Mouse (Mus musculus): ENCODE data around the gene Ttc36. TPM values are rescaled to one million over a fixed set of nuclear protein-coding genes. Genes with fewer than 3 reads are reported as not detected.

The Ttc36 gene
- polyA plus RNA-seq, 1 experiment from 2014 or later = not detected

DNA sequence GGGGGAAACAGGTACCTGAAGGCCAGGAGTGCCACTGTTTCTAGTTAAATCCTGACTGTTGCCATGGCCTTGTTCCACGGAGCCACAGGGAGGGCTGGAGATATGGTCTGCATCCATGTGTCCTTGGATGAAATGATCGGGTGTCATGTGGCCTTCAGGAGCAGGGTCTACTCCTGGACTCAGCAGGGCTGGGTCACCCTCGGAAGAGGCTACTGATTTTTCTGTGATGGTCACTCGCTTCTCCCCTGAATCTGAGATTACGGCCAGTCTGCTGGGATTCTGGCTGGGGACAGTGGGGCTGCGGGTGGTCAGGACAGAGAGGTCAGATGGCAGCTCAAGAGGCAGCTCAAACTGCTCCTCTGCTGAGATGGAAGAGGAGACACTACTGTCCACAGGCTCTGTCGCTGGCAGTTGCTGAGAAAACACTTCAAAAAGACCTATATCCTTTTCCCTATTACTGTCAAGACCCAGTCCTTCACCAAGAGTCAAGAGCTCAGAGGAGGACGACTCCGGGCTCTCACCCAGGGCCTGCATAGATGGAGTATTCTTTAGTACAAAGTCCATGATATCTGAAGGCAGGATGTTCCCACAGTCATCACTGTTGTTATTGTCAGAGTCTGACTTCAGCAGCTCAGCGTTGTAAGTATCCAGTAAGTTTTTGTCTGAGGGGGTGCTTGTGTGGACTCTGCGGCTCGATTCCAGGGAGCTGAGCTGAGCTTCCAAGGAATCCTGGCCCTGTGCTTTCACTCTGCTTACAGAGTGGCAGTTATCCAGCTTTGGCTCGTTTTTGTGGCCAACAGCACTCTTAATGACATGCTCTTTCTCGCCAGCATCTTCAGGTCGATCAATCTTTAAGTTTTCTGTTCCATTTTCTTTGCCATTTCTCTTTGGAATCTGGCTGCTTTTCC is 17.3 kb upstream of the Ttc36 start:
- Histone ChIP-seq H3K4me3 (ENCODE audit: low read depth, low read length) (no peak overlapping the region), H3K4me1 (ENCODE audit: control insufficient read depth, insufficient read depth, low read length) (no peaks in the 10 kb centered on the region), H3K36me3 (ENCODE audit: control insufficient read depth, insufficient read depth, low read length) (peaks cover 47% of the 10 kb centered on the region), H3K27ac (replicated peaks; ENCODE audit: low read depth, low read length) (no peak overlapping the region), H3K4me2 (ENCODE audit: low read depth, severe bottlenecking) (no peak overlapping the region), H3K9ac (ENCODE audit: low read length) (no peak overlapping the region), H3K9me3 (ENCODE audit: control insufficient read depth, low read length) (no peaks in the 10 kb centered on the region), H3K27me3 (ENCODE audit: control insufficient read depth, insufficient read depth, low read length) (no peaks in the 10 kb centered on the region)
- DNase-seq (ENCODE audit: low spot score) (no peak), ATAC-seq (ENCODE audit: insufficient number of reproducible peaks, low FRiP score, low TSS enrichment, low read depth) (no peak)
- WGBS = 93% methylated on average over 15 of the region's 15 CpGs

DNA sequence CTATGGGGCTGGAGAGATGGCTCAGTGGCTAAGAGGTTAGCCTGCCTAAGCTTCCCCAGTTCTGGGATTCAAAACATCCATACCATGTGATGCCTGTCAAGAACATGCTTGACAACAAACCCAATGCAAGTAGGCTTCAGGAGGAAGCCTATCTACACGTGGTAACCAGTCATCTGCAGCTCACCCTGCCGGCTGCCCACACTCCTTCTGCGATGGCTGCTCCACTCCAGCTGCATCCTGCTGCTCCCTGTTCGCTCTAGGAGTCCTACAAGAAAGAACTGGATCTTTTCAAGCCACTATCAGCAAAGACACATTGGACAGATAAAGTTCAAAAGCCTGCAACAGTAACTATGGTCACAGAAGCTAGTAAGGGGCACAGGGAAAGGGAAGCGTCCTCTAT is 14.7 kb upstream of the Ttc36 start:
- H3K27me3 ChIP-seq (ENCODE audit: control insufficient read depth, insufficient read depth, low read length) = no peaks in the 10 kb centered on the region
- H3K9ac ChIP-seq (ENCODE audit: low read length) = no peak overlapping the region
- H3K4me2 ChIP-seq (ENCODE audit: low read depth, severe bottlenecking) = no peak overlapping the region
- H3K4me3 ChIP-seq (ENCODE audit: low read depth, low read length) = no peak overlapping the region
- no peaks in the 10 kb centered on the region for H3K9me3 ChIP-seq (ENCODE audit: control insufficient read depth, low read length)
- H3K36me3 ChIP-seq (ENCODE audit: control insufficient read depth, insufficient read depth, low read length) = peaks cover 50% of the 10 kb centered on the region
- no peak overlapping the region for H3K27ac ChIP-seq (replicated peaks; ENCODE audit: low read depth, low read length)
- DNase-seq (ENCODE audit: low spot score) (no peak), ATAC-seq (ENCODE audit: insufficient number of reproducible peaks, low FRiP score, low TSS enrichment, low read depth) (no peak)
- H3K4me1 ChIP-seq (ENCODE audit: control insufficient read depth, insufficient read depth, low read length) = no peaks in the 10 kb centered on the region
- 88% methylated on average over 5 of the region's 5 CpGs for WGBS

DNA sequence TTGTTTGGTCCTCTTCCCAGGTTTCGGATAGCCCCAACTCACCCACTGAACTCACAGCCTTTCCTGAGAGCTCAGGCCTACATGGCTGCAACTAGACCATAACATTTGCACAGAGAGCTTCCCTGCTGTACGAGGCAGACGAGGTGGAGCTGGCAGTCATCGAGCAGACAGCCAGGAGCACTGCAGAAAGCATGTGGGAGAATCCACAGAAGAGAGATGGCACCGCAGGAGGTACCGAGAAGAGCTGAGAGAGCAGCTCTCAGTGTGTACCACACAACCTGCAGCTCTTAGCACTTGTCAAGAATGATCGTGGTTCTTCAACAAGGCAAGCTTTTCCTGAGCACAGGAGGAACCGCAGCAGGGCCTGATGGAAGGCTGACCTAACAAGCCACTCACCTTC is 11.3 kb upstream of the Ttc36 start:
- H3K27ac ChIP-seq (replicated peaks; ENCODE audit: low read depth, low read length) = no peak overlapping the region
- no peak for DNase-seq (ENCODE audit: low spot score)
- no peaks in the 10 kb centered on the region for H3K4me1 ChIP-seq (ENCODE audit: control insufficient read depth, insufficient read depth, low read length)
- 94% methylated on average over 8 of the region's 8 CpGs for WGBS
- H3K4me3 ChIP-seq (ENCODE audit: low read depth, low read length) = no peak overlapping the region
- H3K9me3 ChIP-seq (ENCODE audit: control insufficient read depth, low read length) = no peaks in the 10 kb centered on the region
- no peak for ATAC-seq (ENCODE audit: insufficient number of reproducible peaks, low FRiP score, low TSS enrichment, low read depth)
- peaks cover 35% of the 10 kb centered on the region for H3K36me3 ChIP-seq (ENCODE audit: control insufficient read depth, insufficient read depth, low read length)
- no peak overlapping the region for H3K9ac ChIP-seq (ENCODE audit: low read length)
- no peak overlapping the region for H3K4me2 ChIP-seq (ENCODE audit: low read depth, severe bottlenecking)
- no peaks in the 10 kb centered on the region for H3K27me3 ChIP-seq (ENCODE audit: control insufficient read depth, insufficient read depth, low read length)

DNA sequence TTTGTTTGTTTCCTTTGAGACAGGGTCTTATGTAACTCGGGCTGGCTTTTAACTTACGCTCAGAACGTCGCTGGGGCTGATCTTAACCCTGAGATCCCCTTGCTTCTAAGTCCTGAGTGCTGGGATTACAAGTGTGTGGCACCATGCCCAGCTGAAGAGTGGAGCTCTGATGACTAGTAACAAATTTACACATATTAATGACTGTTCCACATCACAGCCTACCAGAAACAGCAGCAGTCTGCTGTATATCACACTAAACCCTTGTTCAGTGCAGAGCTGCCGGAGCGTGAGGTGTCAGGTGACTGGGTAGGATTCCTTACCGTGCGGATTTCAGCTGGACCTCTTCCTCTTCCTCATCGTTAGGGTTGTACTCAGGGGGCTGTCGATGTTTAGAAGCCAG is 7.4 kb upstream of the Ttc36 start:
- Histone ChIP-seq H3K9ac (ENCODE audit: low read length) (no peak overlapping the region), H3K9me3 (ENCODE audit: control insufficient read depth, low read length) (no peaks in the 10 kb centered on the region), H3K36me3 (ENCODE audit: control insufficient read depth, insufficient read depth, low read length) (peaks cover 36% of the 10 kb centered on the region), H3K4me2 (ENCODE audit: low read depth, severe bottlenecking) (no peak overlapping the region), H3K4me3 (ENCODE audit: low read depth, low read length) (no peak overlapping the region), H3K27me3 (ENCODE audit: control insufficient read depth, insufficient read depth, low read length) (no peaks in the 10 kb centered on the region), H3K27ac (replicated peaks; ENCODE audit: low read depth, low read length) (no peak overlapping the region), H3K4me1 (ENCODE audit: control insufficient read depth, insufficient read depth, low read length) (no peaks in the 10 kb centered on the region)
- ATAC-seq (ENCODE audit: insufficient number of reproducible peaks, low FRiP score, low TSS enrichment, low read depth) (no peak), DNase-seq (ENCODE audit: low spot score) (no peak)
- WGBS = 87% methylated on average over 10 of the region's 10 CpGs

DNA sequence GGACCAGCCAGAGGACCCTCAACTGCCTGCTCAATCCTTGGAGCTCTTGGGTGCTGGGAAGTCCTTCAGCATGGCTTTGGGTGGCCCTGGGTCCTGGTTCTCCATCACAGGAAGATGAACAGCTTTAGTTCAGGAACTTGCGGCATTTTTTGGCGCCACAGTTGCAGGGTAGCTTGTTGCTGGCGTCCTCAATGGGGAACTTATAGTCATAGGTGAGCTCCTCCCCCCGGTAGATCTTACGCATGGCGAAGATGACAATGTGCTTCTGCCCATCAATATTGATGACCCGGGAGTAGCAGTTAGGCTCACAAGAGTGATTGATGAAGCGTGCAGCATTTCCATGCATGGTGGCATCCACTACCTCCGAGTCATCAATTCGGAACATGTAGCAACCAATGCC is 4.9 kb upstream of the Ttc36 start:
- no peaks in the 10 kb centered on the region for H3K4me1 ChIP-seq (ENCODE audit: control insufficient read depth, insufficient read depth, low read length)
- peaks cover 29% of the 10 kb centered on the region for H3K36me3 ChIP-seq (ENCODE audit: control insufficient read depth, insufficient read depth, low read length)
- no peaks in the 10 kb centered on the region for H3K27me3 ChIP-seq (ENCODE audit: control insufficient read depth, insufficient read depth, low read length)
- H3K9ac ChIP-seq (ENCODE audit: low read length) = no peak overlapping the region
- no peak overlapping the region for H3K4me2 ChIP-seq (ENCODE audit: low read depth, severe bottlenecking)
- no peaks in the 10 kb centered on the region for H3K9me3 ChIP-seq (ENCODE audit: control insufficient read depth, low read length)
- ATAC-seq (ENCODE audit: insufficient number of reproducible peaks, low FRiP score, low TSS enrichment, low read depth) (no peak), DNase-seq (ENCODE audit: low spot score) (no peak)
- 93% methylated on average over 10 of the region's 10 CpGs for WGBS
- H3K27ac ChIP-seq (replicated peaks; ENCODE audit: low read depth, low read length) = no peak overlapping the region
- no peak overlapping the region for H3K4me3 ChIP-seq (ENCODE audit: low read depth, low read length)

DNA sequence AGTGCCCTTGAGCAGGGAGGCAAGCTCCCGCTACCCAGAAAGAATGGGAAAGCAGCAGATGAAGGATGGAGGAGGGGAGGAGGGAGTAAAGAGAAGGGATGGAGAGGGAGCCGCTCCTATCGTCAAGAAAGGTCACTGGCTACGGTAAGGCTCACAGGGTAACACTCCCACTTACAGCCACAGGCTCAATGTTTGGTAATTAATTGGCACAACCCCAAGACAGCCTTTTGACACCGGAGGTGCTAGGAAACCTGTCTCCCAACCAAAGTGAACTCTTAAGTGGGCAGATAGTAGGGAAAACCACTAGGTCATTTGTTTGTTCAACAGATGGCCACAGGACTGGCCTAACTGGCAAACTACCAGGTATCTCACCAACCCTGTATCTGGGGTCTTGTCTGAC is 4.3 kb upstream of the Ttc36 start:
- no peaks in the 10 kb centered on the region for H3K27me3 ChIP-seq (ENCODE audit: control insufficient read depth, insufficient read depth, low read length)
- H3K36me3 ChIP-seq (ENCODE audit: control insufficient read depth, insufficient read depth, low read length) = peaks cover 27% of the 10 kb centered on the region
- no peak overlapping the region for H3K4me3 ChIP-seq (ENCODE audit: low read depth, low read length)
- WGBS = 64% methylated on average over 5 of the region's 5 CpGs
- no peaks in the 10 kb centered on the region for H3K4me1 ChIP-seq (ENCODE audit: control insufficient read depth, insufficient read depth, low read length)
- no peak overlapping the region for H3K27ac ChIP-seq (replicated peaks; ENCODE audit: low read depth, low read length)
- no peak for ATAC-seq (ENCODE audit: insufficient number of reproducible peaks, low FRiP score, low TSS enrichment, low read depth)
- no peak for DNase-seq (ENCODE audit: low spot score)
- no peak overlapping the region for H3K9ac ChIP-seq (ENCODE audit: low read length)
- no peaks in the 10 kb centered on the region for H3K9me3 ChIP-seq (ENCODE audit: control insufficient read depth, low read length)
- no peak overlapping the region for H3K4me2 ChIP-seq (ENCODE audit: low read depth, severe bottlenecking)

DNA sequence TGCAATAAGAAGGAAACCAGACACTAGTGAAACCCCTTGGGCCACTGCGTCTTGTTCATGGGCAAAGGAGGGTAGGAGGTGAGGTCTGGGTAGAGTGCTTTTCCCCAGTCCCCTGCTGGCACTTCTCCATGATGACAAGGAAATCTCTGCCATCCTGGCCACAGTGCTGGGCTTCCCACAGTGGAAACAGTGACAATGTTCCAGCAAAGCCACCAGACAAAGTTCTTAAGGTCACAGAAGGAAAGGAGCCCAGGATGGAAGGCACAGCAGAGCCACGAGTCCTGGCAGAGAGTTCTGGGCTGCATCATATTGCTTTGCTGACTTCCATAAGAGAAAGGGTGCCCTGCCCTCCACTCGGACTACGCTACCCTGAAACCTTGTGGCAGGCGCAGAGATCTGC is 2.7 kb upstream of the Ttc36 start:
- Histone ChIP-seq H3K27me3 (ENCODE audit: control insufficient read depth, insufficient read depth, low read length) (no peaks in the 10 kb centered on the region), H3K9ac (ENCODE audit: low read length) (no peak overlapping the region)
- WGBS = 92% methylated on average over 5 of the region's 5 CpGs

DNA sequence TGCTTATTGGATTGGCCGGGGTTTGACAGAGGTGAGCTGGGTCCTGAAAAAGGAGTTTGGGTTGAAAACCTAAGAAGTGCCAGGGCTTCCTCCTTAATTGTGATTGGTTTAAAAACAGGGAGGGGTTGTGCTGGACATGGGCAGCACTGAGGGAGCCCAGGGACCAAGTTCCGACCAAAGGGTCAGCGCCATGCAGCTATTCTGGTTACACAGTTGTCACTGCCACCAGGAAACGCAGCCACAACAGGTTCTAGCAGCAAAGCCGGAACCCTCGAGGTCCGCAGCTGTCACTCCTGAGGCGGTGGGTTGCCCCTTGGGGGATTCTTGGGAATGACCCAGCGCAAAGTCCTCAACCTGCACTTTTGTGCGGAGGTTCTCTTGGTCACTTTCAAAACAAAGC is 1.8 kb upstream of the Ttc36 start:
- WGBS = 94% methylated on average over 10 of the region's 10 CpGs
- peaks cover 20% of the 10 kb centered on the region for H3K36me3 ChIP-seq (ENCODE audit: control insufficient read depth, insufficient read depth, low read length)
- H3K4me3 ChIP-seq (ENCODE audit: low read depth, low read length) = no peak overlapping the region
- DNase-seq (ENCODE audit: low spot score) = no peak
- H3K27me3 ChIP-seq (ENCODE audit: control insufficient read depth, insufficient read depth, low read length) = no peaks in the 10 kb centered on the region
- H3K9ac ChIP-seq (ENCODE audit: low read length) = no peak overlapping the region
- H3K9me3 ChIP-seq (ENCODE audit: control insufficient read depth, low read length) = no peaks in the 10 kb centered on the region
- no peaks in the 10 kb centered on the region for H3K4me1 ChIP-seq (ENCODE audit: control insufficient read depth, insufficient read depth, low read length)
- no peak for ATAC-seq (ENCODE audit: insufficient number of reproducible peaks, low FRiP score, low TSS enrichment, low read depth)
- no peak overlapping the region for H3K27ac ChIP-seq (replicated peaks; ENCODE audit: low read depth, low read length)
- no peak overlapping the region for H3K4me2 ChIP-seq (ENCODE audit: low read depth, severe bottlenecking)

More for the DNA sequence above, 2.7 kb upstream of the Ttc36 start:
- H3K4me1 ChIP-seq (ENCODE audit: control insufficient read depth, insufficient read depth, low read length) = no peaks in the 10 kb centered on the region
- DNase-seq (ENCODE audit: low spot score) (no peak), ATAC-seq (ENCODE audit: insufficient number of reproducible peaks, low FRiP score, low TSS enrichment, low read depth) (no peak)
- no peaks in the 10 kb centered on the region for H3K9me3 ChIP-seq (ENCODE audit: control insufficient read depth, low read length)
- H3K4me2 ChIP-seq (ENCODE audit: low read depth, severe bottlenecking) = no peak overlapping the region
- H3K4me3 ChIP-seq (ENCODE audit: low read depth, low read length) = no peak overlapping the region
- H3K36me3 ChIP-seq (ENCODE audit: control insufficient read depth, insufficient read depth, low read length) = peaks cover 27% of the 10 kb centered on the region
- no peak overlapping the region for H3K27ac ChIP-seq (replicated peaks; ENCODE audit: low read depth, low read length)
